Mouse (Mus musculus) stomach, embryonic 14.5 days (tissue): ENCODE results near the gene Fxyd5. TPM values are rescaled to one million over a fixed set of nuclear protein-coding genes. Genes with fewer than 3 reads are reported as not detected.

Experiments
- ATAC-seq: fragments of 200-750 bp; cut with Nextera tagmentation; 2 replicates; pipeline ENCODE4 v1.8.0; 2017; ENCODE audit warnings: low read depth, moderate TSS enrichment; ENCODE audit not compliant: insufficient number of reproducible peaks, insufficient read depth, low FRiP score
- H3K27ac ChIP-seq: fragments of 300-500 bp; sonication (generic); 2 replicates; pipeline ENCODE4 v1.5.1; 2014; ENCODE audit warnings: mild to moderate bottlenecking, low read length, moderate library complexity, mixed read lengths
- H3K27me3 ChIP-seq: fragments of 300-500 bp; sonication (generic); 2 replicates; pipeline ENCODE4 v1.6.1; 2014; ENCODE audit warnings: low read length, control low read depth, mixed read lengths; ENCODE audit not compliant: control insufficient read depth, insufficient read depth
- H3K36me3 ChIP-seq: fragments of 300-500 bp; sonication (generic); 2 replicates; pipeline ENCODE4 v1.6.1; 2014; ENCODE audit warnings: mild to moderate bottlenecking, control low read depth, low read length, moderate library complexity, mixed read lengths; ENCODE audit not compliant: control insufficient read depth, insufficient read depth
- H3K4me1 ChIP-seq: fragments of 300-500 bp; sonication (generic); 2 replicates; pipeline ENCODE4 v1.6.1; 2014; ENCODE audit warnings: low read length, control low read depth, mixed read lengths; ENCODE audit not compliant: control insufficient read depth, insufficient read depth
- H3K4me2 ChIP-seq: fragments of 300-500 bp; sonication (generic); replicated peaks from 2 replicates; pipeline ENCODE4 v1.6.1; 2014; ENCODE audit warnings: low read depth, low read length, control low read depth
- H3K4me3 ChIP-seq: fragments of 300-500 bp; sonication (generic); 2 replicates; pipeline ENCODE4 v1.5.1; 2014; ENCODE audit warnings: low read depth, low read length, control low read depth
- H3K9ac ChIP-seq: fragments of 300-500 bp; sonication (generic); replicated peaks from 2 replicates; pipeline ENCODE4 v1.6.1; 2014; ENCODE audit warnings: low read depth, mild to moderate bottlenecking, control low read depth, low read length, moderate library complexity, mixed read lengths
- H3K9me3 ChIP-seq: fragments of 300-500 bp; sonication (generic); 2 replicates; pipeline ENCODE4 v1.6.1; 2016; ENCODE audit warnings: low read depth, low read length, control low read depth; ENCODE audit not compliant: control insufficient read depth
- WGBS: fragments of 180-500 bp; shearing (Covaris S2); extraction: QIAGEN DNeasy Blood & Tissue Kit; methylation state at CpG from one replicate; pipeline ENCODE4 v1.1.7; 2014; 5-methylcytosine and 5-hydroxymethylcytosine counted together
- microRNA-seq: library from miRNA; unstranded; fragments of <30 nt; microRNA quantifications from one replicate; pipeline ENCODE4, GENCODE M21; 2016
- polyA plus RNA-seq: library from polyadenylated mRNA; unstranded; fragments of >200 nt; fragmentation: Nextera tagmentation; extraction: Ambion mirVana; gene quantifications from 2 replicates; pipeline ENCODE4 v1.2.1, GENCODE M21; 2014

The Fxyd5 gene
- polyA plus RNA-seq, 1 experiment from 2014 or later, result 19.9 TPM

DNA sequence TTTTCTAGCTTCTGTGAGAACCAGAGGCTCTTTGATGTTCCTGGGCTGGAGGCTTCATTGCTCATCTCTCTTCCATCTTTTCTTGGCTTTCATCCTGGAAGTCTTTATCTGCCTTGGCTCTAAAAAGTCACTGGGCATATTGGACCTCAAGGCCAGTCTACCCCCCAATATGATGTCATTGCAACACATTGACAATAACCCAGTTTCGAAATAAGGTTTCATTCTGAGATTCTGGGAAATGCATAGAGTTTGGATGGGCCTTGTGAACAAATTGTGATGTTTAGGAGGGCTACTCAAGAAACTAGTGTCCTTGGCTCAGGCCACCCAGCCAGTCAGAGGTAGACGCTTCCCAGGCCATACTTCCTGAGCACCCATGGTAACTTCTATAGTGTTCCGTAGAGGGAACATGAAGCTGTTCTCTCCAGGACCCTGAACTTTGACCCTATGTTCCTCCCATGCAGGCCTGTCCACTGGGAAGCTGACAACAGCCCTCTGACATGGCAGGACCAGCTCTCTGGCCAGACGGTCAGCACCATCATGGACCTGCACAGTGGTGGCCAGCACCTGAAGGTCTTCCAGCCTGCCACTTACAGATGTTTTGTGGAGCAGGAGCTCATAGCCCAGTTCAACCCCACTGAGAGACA is 53.6 kb downstream of the Fxyd5 start:
- Histone ChIP-seq H3K9ac (no peak overlapping the region), H3K27ac (no peak overlapping the region), H3K4me3 (no peak overlapping the region), H3K27me3 (no peaks in the 10 kb centered on the region), H3K4me1 (no peaks in the 10 kb centered on the region), H3K9me3 (no peaks in the 10 kb centered on the region), H3K36me3 (no peaks in the 10 kb centered on the region), H3K4me2 (no peak overlapping the region)
- WGBS, result 82% methylated on average over 4 of the region's 4 CpGs
- ATAC-seq, result no peak

DNA sequence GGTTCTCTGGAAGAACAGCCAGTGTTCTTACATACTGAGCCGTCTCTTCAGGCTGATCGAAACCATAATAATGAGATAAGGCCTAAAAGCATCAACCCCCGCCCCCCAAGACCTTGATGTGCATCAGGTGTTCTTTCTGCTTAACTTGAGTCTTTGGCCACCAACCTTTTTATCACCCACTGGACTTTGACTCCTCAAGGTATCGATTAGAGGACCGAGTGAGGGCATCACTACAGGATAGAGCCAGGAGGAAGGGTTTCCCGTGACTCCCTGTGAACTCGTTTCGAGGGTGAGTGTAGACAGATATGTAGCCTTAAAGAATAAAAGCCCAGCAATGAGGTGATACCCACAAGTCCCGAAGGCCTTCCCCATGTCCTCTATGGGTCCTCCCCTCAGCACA is 56.9 kb downstream of the Fxyd5 start:
- H3K27ac ChIP-seq, result no peak overlapping the region
- H3K9ac ChIP-seq, result no peak overlapping the region
- H3K4me1 ChIP-seq, result no peaks in the 10 kb centered on the region
- H3K4me2 ChIP-seq, result no peak overlapping the region
- 86% methylated on average over 9 of the region's 9 CpGs for whole genome bisulfite sequencing
- H3K9me3 ChIP-seq, result no peaks in the 10 kb centered on the region
- no peak for ATAC-seq
- H3K4me3 ChIP-seq, result no peak overlapping the region
- H3K27me3 ChIP-seq, result no peaks in the 10 kb centered on the region
- H3K36me3 ChIP-seq, result no peaks in the 10 kb centered on the region

Small RNAs within 50 kb of the gene (microRNA-seq; reads per million reads assigned to microRNA genes)
- not detected for gene Mir7050

Other genes with a start within 250 kb of the Fxyd5 start
- 0.55 and 3.4 TPM in 2 replicates for gene Ffar2, start 218.7 kb downstream of the Fxyd5 start, polyA plus RNA-seq
- 0.41 TPM in 1 of 2 replicates, not detected in the other for gene Ffar3, start 186.3 kb downstream of the Fxyd5 start, polyA plus RNA-seq
- not detected in 2 replicates for gene Ffar1, start 180.9 kb downstream of the Fxyd5 start, polyA plus RNA-seq
- gene Cd22, start 162.1 kb downstream of the Fxyd5 start, polyA plus RNA-seq, result 0.35 and 0.80 TPM in 2 replicates
- 0.10 and 0.74 TPM in 2 replicates for gene Mag, start 127.6 kb downstream of the Fxyd5 start, polyA plus RNA-seq
- gene Hamp2, start 117.8 kb downstream of the Fxyd5 start, polyA plus RNA-seq, result not detected in 2 replicates
- not detected in 2 replicates for gene Hamp, start 98.4 kb downstream of the Fxyd5 start, polyA plus RNA-seq
- 21.4 and 29.1 TPM in 2 replicates for gene Usf2, start 85.7 kb downstream of the Fxyd5 start, polyA plus RNA-seq
- gene Lsr, start 69.0 kb downstream of the Fxyd5 start, polyA plus RNA-seq, result 70.5 and 79.5 TPM in 2 replicates
- 6.4 and 7.1 TPM in 2 replicates for gene Fam187b, start 68.7 kb downstream of the Fxyd5 start, polyA plus RNA-seq
- gene Fxyd7, start 9.0 kb upstream of the Fxyd5 start, polyA plus RNA-seq, result 35.7 and 42.2 TPM in 2 replicates
- gene Fxyd1, start 14.7 kb upstream of the Fxyd5 start, polyA plus RNA-seq, result 86.7 and 99.3 TPM in 2 replicates
- 0.78 and 1.7 TPM in 2 replicates for gene Lgi4, start 16.9 kb upstream of the Fxyd5 start, polyA plus RNA-seq
- 458 and 479 TPM in 2 replicates for gene Fxyd3, start 34.2 kb upstream of the Fxyd5 start, polyA plus RNA-seq
- gene Hpn, start 72.8 kb upstream of the Fxyd5 start, polyA plus RNA-seq, result 23.0 TPM in 2 replicates
- 1.2 and 1.4 TPM in 2 replicates for gene Scn1b, start 84.5 kb upstream of the Fxyd5 start, polyA plus RNA-seq
- gene Gramd1a, start 113.4 kb upstream of the Fxyd5 start, polyA plus RNA-seq, result 62.1 and 63.1 TPM in 2 replicates
- not detected in 2 replicates for gene Scgb2b2, start 248.0 kb upstream of the Fxyd5 start, polyA plus RNA-seq
- not detected in 2 replicates for gene Scgb1b2, start 249.3 kb upstream of the Fxyd5 start, polyA plus RNA-seq